Mouse (Mus musculus): ENCODE results near the gene Taar3. TPM values are rescaled to one million over a fixed set of nuclear protein-coding genes. Genes with fewer than 3 reads are reported as not detected.

Taar3 gene
- polyA plus RNA-seq (2012; rRNA removed) = not detected in 2 replicates

- Histone ChIP-seq H3K27ac (ENCODE audit: insufficient read depth, low read length) (no peak within 1 kb of the TSS), H3K4me1 (ENCODE audit: control insufficient read depth, insufficient read depth, low read length) (peaks cover 12% of the 10 kb centered on the region), H3K4me3 (replicated peaks; ENCODE audit: insufficient read depth, low read depth, low read length) (no peak within 1 kb of the TSS), H3K27me3 (ENCODE audit: control insufficient read depth, insufficient read depth, low read length) (no peaks in the 10 kb centered on the region)
- DNase-seq = no peak
- TF ChIP-seq POLR2A (IDR thresholded peaks at IDR 0.05; ENCODE audit: borderline replicate concordance, insufficient read depth, low read length) (no peak), CTCF (IDR thresholded peaks at IDR 0.05; ENCODE audit: borderline replicate concordance, insufficient read depth, low read depth, low read length) (no peak)
- 67% methylated on average over 16 of the region's 16 CpGs for WGBS
Measured at GRCm38 (mm10) chr10:23949508-23950005, at the start of gene Taar3. Gene Taar3 (plus strand): TSS chr10:23949558.

- DNase-seq = no peak
- Histone ChIP-seq H3K27me3 (ENCODE audit: control insufficient read depth, insufficient read depth, low read length) (no peaks in the 10 kb centered on the region), H3K4me3 (replicated peaks; ENCODE audit: insufficient read depth, low read depth, low read length) (no peak overlapping the region), H3K4me1 (ENCODE audit: control insufficient read depth, insufficient read depth, low read length) (no peaks in the 10 kb centered on the region), H3K27ac (ENCODE audit: insufficient read depth, low read length) (no peak overlapping the region)
- TF ChIP-seq CTCF (IDR thresholded peaks at IDR 0.05; ENCODE audit: borderline replicate concordance, insufficient read depth, low read depth, low read length) = no peak
- no peak for TF ChIP-seq POLR2A (IDR thresholded peaks at IDR 0.05; ENCODE audit: borderline replicate concordance, insufficient read depth, low read length)
- 64% methylated on average over 3 of the region's 3 CpGs for WGBS
Measured at GRCm38 (mm10) chr10:23901119-23901518, 48.2 kb upstream of the Taar3 start.

- 80% methylated on average over 1 of the region's 1 CpGs for WGBS
- Histone ChIP-seq H3K4me3 (replicated peaks; ENCODE audit: insufficient read depth, low read depth, low read length) (no peak overlapping the region), H3K4me1 (ENCODE audit: control insufficient read depth, insufficient read depth, low read length) (no peaks in the 10 kb centered on the region), H3K27me3 (ENCODE audit: control insufficient read depth, insufficient read depth, low read length) (no peaks in the 10 kb centered on the region), H3K27ac (ENCODE audit: insufficient read depth, low read length) (no peak overlapping the region)
- TF ChIP-seq POLR2A (IDR thresholded peaks at IDR 0.05; ENCODE audit: borderline replicate concordance, insufficient read depth, low read length) = no peak
- no peak for TF ChIP-seq CTCF (IDR thresholded peaks at IDR 0.05; ENCODE audit: borderline replicate concordance, insufficient read depth, low read depth, low read length)
- DNase-seq = no peak
Measured at GRCm38 (mm10) chr10:23905661-23906060, 43.7 kb upstream of the Taar3 start.

GRCm38 (mm10) chr10:23920056-23920455 is 29.3 kb upstream of the Taar3 start, which contains the start of gene Taar1:
Gene Taar1 (plus strand): TSS chr10:23920356.
- Histone ChIP-seq H3K27ac (ENCODE audit: insufficient read depth, low read length) (no peak within 1 kb of the TSS), H3K4me1 (ENCODE audit: control insufficient read depth, insufficient read depth, low read length) (no peaks in the 10 kb centered on the region), H3K27me3 (ENCODE audit: control insufficient read depth, insufficient read depth, low read length) (no peaks in the 10 kb centered on the region), H3K4me3 (replicated peaks; ENCODE audit: insufficient read depth, low read depth, low read length) (no peak within 1 kb of the TSS)
- no peak for DNase-seq
- TF ChIP-seq POLR2A (IDR thresholded peaks at IDR 0.05; ENCODE audit: borderline replicate concordance, insufficient read depth, low read length) = no peak
- TF ChIP-seq CTCF (IDR thresholded peaks at IDR 0.05; ENCODE audit: borderline replicate concordance, insufficient read depth, low read depth, low read length) = no peak
- 94% methylated on average over 4 of the region's 4 CpGs for WGBS

DNA sequence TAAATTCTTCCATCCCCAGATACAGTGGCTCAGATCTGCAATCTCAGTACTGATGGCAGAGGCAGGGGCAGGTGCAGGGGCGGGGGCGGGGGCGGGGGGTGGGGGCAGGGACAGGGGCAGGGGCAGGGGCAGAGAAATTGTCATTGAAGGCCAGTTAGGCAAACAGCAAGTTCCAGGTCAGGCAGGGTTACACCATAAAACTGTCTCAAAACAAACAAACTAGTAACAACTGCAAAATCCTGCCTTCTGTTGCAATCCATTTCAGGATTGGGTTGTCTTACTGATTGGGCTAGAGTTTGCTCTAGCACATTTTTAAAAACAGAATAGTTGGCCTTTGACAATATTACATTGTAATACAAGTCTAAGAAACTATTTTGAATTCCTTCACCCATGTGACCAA is 26.9 kb upstream of the Taar3 start:
- 78% methylated on average over 3 of the region's 3 CpGs for WGBS
- no peak for TF ChIP-seq POLR2A (IDR thresholded peaks at IDR 0.05; ENCODE audit: borderline replicate concordance, insufficient read depth, low read length)
- no peak for TF ChIP-seq CTCF (IDR thresholded peaks at IDR 0.05; ENCODE audit: borderline replicate concordance, insufficient read depth, low read depth, low read length)
- no peak overlapping the region for H3K27ac ChIP-seq (ENCODE audit: insufficient read depth, low read length)
- H3K4me3 ChIP-seq (replicated peaks; ENCODE audit: insufficient read depth, low read depth, low read length) = no peak overlapping the region
- no peaks in the 10 kb centered on the region for H3K4me1 ChIP-seq (ENCODE audit: control insufficient read depth, insufficient read depth, low read length)
- H3K27me3 ChIP-seq (ENCODE audit: control insufficient read depth, insufficient read depth, low read length) = no peaks in the 10 kb centered on the region
- no peak for DNase-seq

DNA sequence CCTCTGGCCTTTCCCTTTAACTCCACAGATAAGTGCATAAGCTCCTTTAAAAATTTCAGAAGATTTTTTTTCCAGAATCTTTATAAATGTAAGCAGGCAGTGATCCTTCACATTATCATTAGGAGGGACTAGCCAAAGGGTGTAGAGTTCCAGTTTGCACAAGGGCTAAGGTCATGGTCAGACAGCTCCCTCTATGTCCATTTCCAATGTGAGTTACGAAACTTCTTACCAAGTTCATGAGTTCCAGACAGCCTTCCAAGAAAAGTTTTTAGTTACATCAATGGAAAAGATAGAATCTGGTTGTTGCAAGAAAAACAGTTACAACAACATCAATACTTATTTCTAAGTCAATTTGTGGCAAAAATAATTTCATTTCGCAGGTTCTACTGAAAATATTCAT is 25.4 kb upstream of the Taar3 start:
- H3K27me3 ChIP-seq (ENCODE audit: control insufficient read depth, insufficient read depth, low read length) = no peaks in the 10 kb centered on the region
- no peak overlapping the region for H3K4me3 ChIP-seq (replicated peaks; ENCODE audit: insufficient read depth, low read depth, low read length)
- H3K4me1 ChIP-seq (ENCODE audit: control insufficient read depth, insufficient read depth, low read length) = no peaks in the 10 kb centered on the region
- TF ChIP-seq CTCF (IDR thresholded peaks at IDR 0.05; ENCODE audit: borderline replicate concordance, insufficient read depth, low read depth, low read length) (no peak), POLR2A (IDR thresholded peaks at IDR 0.05; ENCODE audit: borderline replicate concordance, insufficient read depth, low read length) (no peak)
- DNase-seq = no peak
- WGBS = 87% methylated on average over 2 of the region's 2 CpGs
- H3K27ac ChIP-seq (ENCODE audit: insufficient read depth, low read length) = no peak overlapping the region

DNA sequence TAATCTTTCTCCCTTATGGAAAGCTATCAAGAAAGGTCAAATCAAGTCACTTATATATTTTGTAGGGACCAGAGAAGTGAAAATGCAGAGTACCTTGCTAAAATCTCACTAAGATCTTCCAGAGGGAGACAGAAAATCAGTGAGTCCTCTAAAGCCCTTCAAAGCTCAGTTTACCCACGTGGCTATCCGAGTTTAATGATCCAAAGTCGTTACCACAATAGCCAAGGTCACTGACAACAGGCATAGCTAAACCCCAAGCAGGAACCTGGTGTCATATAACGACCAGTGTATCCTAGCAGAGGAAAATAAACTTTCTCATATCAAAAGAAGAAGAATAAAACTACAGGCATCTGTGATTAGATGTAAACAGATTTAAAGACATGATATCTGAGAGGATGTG is 11.7 kb upstream of the Taar3 start:
- 56% methylated on average over 4 of the region's 4 CpGs for WGBS
- H3K4me3 ChIP-seq (replicated peaks; ENCODE audit: insufficient read depth, low read depth, low read length) = no peak overlapping the region
- no peaks in the 10 kb centered on the region for H3K27me3 ChIP-seq (ENCODE audit: control insufficient read depth, insufficient read depth, low read length)
- no peak for DNase-seq
- no peak for TF ChIP-seq CTCF (IDR thresholded peaks at IDR 0.05; ENCODE audit: borderline replicate concordance, insufficient read depth, low read depth, low read length)
- no peaks in the 10 kb centered on the region for H3K4me1 ChIP-seq (ENCODE audit: control insufficient read depth, insufficient read depth, low read length)
- no peak overlapping the region for H3K27ac ChIP-seq (ENCODE audit: insufficient read depth, low read length)

- WGBS = 35% methylated on average over 6 of the region's 6 CpGs
- TF ChIP-seq CTCF (IDR thresholded peaks at IDR 0.05; ENCODE audit: borderline replicate concordance, insufficient read depth, low read depth, low read length) (no peak), POLR2A (IDR thresholded peaks at IDR 0.05; ENCODE audit: borderline replicate concordance, insufficient read depth, low read length) (no peak)
Measured at GRCm38 (mm10) chr10:23938312-23938711, 11.0 kb upstream of the Taar3 start, which contains the start of gene Taar2. Gene Taar2 (plus strand): TSS chr10:23938572.

More at GRCm38 (mm10) chr10:23938312-23938711, 11.0 kb upstream of the Taar3 start, which contains the start of gene Taar2:
- H3K27ac ChIP-seq (ENCODE audit: insufficient read depth, low read length) = no peak within 1 kb of the TSS
- H3K4me3 ChIP-seq (replicated peaks; ENCODE audit: insufficient read depth, low read depth, low read length) = no peak within 1 kb of the TSS
- no peaks in the 10 kb centered on the region for H3K27me3 ChIP-seq (ENCODE audit: control insufficient read depth, insufficient read depth, low read length)
- H3K4me1 ChIP-seq (ENCODE audit: control insufficient read depth, insufficient read depth, low read length) = no peaks in the 10 kb centered on the region
- no peak for DNase-seq
